Mouse (Mus musculus): ENCODE results near the gene Jmy.

GRCm38 (mm10) chr13:93399710-93400216, 99.8 kb downstream of the Jmy start:
- no peak for TF ChIP-seq CTCF (IDR thresholded peaks at IDR 0.05; ENCODE audit: low read depth)
- TF ChIP-seq EP300 (IDR thresholded peaks at IDR 0.05; ENCODE audit: low read depth), result peak; percentile 96

All from heart, postnatal 0 days (tissue).